Mouse (Mus musculus): ENCODE data around the gene Ube2n.

The Ube2n gene

DNA sequence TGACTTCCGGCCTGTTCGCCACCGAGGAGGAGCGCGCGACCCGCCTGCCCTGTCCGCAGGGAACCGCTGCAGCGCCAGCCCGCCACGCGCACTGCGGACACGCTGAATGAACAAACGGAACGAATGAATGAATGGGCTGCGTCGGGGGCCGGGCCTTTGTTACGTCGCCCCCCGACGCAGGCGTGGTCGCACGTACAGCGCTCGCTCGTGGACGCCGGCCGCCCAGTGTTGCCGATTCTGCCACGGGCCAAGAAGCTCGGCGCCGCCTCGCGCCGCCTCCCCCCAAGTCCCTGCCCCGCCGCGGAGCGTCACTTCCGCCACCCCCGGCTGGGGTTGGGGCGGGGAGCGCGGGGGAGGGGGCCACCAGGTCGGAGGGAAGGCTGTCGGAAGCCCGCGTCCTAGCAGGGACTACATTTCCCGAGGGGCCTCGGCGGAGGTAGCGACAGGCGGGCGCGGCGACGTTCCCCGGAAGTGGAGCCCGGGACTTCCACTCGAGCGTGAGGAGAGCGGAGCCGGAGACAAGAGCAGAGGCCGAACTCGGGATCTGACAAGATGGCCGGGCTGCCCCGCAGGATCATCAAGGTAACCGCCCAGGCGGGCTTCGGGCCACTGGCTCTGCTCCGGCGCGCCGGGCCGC is at the start of gene Ube2n:
Gene Ube2n (plus strand): TSS at position 490 of the 637 bp plus-strand sequence.
- peak; percentile 98 for DNase-seq (ENCODE audit: low spot score)

DNA sequence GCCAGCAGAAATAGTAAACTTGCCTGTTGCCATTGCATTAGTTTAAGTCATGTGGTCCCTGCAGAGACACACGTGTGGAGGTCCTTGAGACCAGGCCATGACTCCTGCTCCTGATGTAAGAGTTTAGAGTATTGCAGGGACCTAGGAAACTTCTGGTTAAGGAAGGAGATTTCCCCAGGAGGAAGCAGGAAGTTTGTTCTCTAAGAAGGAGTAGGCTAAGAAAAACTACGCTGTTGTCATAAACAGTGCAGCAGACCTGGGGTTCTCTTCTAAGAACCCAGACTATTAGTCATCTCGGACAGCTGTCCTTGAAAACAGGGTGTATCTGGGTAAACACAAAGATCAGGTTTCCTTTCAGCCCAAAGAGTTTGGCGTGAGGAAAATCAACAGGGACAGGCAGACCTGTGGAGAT is 49.5 kb upstream of the Ube2n start:
- DNase-seq (ENCODE audit: low spot score): no peak

DNA sequence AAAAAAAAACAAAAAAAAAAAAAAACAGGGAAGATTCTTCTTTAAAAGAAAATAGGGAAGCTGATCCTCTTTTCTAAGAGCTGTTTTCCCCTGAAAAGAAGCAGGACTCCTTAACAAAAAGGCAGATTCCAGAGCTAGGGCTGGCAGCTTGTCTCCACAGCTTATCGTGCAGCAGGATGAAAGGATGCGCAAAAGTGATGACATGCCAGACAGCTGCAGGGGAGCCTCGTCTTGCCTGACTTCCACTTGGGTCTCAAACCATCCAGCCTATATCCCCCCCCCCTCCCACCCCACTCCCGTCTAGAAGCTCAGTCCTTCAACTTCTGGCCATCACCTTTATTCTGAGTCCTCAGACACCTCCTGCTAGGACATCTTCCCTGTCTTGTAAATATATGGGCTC is 46.1 kb upstream of the Ube2n start:
- no peak for DNase-seq (ENCODE audit: low spot score)

DNA sequence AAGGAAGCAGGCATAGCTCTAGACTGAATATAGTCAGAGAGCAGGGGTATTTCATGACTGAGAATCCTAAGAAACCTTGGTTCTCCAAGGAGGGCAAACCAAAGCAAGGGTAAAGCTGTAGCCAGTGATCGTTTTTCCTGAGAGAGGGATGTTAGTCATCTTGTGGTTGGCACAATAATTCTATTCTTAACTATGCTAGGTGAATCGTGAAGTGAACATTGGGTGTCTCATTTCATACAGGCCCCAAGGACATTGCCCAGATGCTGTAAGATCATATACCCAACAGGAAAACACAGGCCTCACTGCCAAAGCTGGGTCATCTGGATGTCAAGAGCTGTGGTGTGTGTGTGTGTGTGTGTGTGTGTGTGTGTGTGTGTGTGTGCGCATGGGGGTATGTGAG is 43.8 kb upstream of the Ube2n start:
- DNase-seq (ENCODE audit: low spot score): no peak

GRCm38 (mm10) chr10:95471889-95472547 is 42.9 kb upstream of the Ube2n start:
- DNase-seq (ENCODE audit: low spot score): no peak

- peak; percentile 94 for DNase-seq (ENCODE audit: low spot score)
Measured at GRCm38 (mm10) chr10:95475923-95476322, 39.0 kb upstream of the Ube2n start.

- no peak for DNase-seq (ENCODE audit: low spot score)
Measured at GRCm38 (mm10) chr10:95477516-95477915, 37.4 kb upstream of the Ube2n start.

DNA sequence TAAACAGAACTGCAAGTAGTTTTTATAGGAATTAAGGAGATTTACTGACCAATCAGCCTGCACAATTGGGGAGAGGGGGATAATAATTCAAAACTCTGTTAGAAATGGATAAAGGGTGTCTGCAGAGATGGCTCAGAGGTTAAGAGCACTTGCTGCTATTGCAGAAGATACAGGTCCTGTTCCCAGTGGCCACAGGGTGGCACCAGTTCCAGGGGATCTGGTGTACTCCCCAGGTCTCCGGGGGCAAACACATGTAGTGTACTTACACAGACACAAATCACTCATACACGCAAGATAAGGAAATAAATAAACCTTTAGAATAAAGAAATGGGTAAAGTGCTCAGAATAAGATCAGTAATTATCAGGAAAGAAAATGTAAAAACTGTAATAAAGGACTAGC is 25.3 kb upstream of the Ube2n start:
- DNase-seq (ENCODE audit: low spot score): peak; percentile 47

DNA sequence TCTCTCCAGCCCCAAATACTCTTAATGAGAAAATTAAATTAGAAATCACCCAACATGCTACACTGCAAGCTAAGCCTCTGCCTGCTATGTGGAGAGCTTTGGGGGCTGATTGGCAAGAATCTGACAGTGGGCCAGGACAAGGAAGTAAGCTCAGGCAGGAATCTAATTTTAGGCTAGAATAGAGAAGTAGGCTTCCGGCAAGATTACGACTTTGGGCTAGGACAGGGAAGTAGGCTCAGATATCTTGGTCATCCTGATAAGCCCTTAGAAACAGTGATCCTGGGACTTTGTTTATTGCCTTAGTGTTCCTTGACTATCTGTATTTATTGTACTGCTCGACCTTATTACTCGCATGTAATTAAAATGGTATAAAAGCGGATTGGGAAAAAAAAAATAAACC is 20.7 kb upstream of the Ube2n start:
- no peak for DNase-seq (ENCODE audit: low spot score)

DNA sequence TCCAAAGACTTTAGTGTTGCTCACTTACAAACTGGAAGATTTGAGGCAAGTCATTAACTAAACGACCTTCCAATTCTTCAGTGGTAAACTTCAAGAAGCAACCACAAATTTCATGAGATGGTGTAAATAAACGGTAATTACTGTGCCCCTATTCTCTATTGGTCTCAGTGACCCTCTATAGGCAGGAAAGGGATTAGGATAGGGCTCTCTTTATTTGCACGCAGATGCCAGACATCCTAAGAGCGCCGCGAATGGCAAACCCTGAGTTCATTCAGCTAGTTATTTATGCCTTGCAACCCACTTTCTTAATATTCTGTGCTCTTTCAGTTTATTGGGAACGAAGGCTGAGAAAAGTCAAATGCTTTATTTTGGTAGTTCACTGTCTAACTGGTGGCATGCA is 13.9 kb upstream of the Ube2n start:
- DNase-seq (ENCODE audit: low spot score): no peak

GRCm38 (mm10) chr10:95501463-95502081 is 13.4 kb upstream of the Ube2n start, which contains the start of gene Mrpl42:
Mrpl42 (minus strand) TSS chr10:95501940.
- peak; percentile 94 for DNase-seq (ENCODE audit: low spot score)

DNA sequence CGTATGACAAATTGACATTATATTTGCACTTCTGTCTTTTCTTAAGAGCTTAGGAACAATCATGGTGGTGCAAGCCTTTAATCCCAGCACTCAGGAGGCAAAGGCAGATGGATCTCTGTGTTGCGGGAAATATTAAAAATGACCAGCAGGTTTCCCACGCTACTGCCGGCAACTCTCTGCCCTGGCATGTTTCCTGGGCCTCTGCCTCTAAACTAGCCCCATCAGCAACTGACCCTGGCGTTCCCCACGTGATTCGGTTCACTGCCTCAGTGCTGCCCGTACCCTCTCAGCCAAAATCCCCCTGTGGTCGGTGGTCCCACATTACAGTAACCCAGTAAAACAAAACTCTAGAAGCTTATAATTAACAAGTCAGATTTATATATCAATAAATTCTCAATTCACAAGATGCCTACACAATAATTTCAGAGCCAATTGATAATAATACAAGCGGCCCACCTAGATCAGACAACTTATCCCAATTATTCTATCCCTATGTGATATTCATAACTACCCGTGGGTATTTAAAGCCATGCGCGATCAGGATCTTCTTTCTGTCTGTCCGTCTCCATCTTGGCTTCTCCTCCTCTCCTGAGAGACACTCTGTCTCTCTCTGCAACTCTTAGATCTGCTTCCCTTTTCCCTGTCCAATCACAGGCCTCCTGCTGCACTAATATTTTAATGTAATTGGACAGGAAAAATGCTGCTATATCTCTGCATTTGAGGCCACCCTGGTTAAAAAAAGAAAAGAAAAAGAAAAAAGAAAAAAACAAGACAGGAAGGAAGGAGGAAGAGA is 11.3 kb upstream of the Ube2n start:
- DNase-seq (ENCODE audit: low spot score): no peak

DNA sequence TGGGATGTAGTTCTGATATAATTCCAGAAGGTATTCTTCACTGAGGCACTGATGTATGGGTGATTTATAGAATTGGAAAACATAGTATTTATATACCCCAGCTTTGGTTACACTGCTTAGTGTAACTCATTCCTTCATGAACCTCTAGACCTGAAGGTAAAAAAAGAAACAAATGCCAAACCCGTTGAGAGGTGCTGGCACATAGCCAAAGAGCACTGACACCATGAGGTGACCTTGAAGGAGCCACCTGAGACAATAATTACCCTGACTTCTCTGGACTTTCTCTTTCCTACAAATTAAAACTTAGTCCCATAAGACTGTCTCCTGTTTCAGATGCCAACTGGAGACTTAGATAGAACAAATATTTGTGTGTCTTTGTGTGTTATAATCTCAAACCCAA is 10.6 kb upstream of the Ube2n start:
- no peak for DNase-seq (ENCODE audit: low spot score)

DNA sequence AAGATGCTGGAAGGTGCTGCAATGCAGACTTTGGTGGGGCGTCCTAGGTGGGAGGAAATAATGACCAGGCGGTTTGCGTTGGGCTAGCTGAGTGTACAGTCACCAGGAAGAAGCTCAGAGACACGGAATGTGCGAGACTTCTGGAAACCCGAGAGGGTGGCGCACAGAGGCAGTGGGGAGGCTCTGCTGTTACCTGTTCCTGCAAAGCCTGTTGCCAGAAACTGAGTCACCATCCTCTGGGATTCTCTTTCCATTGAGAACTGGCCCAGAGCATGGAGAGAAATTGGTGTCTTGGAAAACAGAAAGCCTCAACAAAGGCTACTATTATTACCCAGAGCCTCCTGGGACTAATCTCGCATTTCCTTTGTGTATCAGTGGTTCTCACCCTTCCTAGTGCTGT is 6.8 kb upstream of the Ube2n start:
- DNase-seq (ENCODE audit: low spot score): no peak

DNA sequence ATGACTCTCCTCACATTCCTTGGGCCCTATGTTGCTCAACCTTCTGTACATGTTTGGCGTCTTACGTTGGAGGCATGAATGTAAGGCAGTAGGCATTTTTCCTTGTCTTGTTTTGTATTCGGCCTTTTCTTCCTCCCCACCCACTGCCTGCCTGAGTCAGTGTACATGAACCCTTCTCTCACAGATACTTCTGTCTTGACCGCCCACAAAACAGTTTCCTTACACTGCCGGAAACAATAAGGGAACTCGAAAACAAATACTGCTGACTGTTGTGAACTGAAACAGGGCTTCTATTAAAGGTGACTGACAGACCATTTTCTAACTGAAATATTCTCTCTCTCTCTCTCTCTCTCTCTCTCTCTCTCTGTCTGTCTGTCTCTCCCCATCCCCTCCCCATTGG is 6.2 kb upstream of the Ube2n start:
- DNase-seq (ENCODE audit: low spot score): no peak

GRCm38 (mm10) chr10:95509263-95509662 is 5.7 kb upstream of the Ube2n start:
- no peak for DNase-seq (ENCODE audit: low spot score)

- no peak for DNase-seq (ENCODE audit: low spot score)
Measured at GRCm38 (mm10) chr10:95512635-95513034, 2.3 kb upstream of the Ube2n start.

DNA sequence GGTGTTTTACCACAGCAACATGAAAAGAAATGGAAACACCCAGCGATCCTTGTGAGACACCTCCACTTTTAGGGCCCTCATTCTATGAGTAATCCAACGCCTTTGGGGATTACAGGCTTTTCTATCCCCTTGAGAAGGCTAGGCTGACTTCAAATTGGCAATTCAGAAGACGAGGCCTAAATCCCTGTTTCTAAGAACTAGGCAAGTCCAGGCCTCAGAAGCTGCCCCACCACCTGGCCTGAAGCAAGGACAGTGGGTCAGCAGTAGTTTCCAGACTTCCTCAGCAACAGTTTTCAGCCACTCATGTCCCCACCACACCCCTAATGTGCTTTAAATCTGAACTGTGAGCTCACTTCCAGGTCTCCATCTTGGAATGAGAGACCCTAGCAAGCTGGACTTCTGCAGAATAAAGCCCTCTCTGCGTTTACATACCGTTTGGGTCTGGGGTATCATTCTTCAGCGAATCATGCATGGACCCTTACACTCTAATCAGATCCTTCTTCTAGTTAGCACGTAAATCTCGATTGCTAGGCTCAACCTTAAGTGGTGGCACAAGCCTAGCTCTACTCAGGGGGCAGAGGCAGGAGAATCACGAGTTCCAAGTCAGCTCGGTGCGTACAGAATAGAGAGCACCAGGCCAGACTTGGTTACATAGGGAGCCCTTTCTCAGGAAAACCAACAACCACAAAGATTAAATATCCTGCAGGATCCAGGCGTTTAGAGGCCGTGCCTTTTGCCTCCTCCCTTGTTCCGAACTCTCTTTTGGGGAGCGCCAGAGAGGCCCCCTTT is 983 bp upstream of the Ube2n start:
- DNase-seq (ENCODE audit: low spot score): no peak

- peak; percentile 49 for DNase-seq (ENCODE audit: low spot score)
Measured at GRCm38 (mm10) chr10:95515293-95515931, 467 bp downstream of the Ube2n start.

DNA sequence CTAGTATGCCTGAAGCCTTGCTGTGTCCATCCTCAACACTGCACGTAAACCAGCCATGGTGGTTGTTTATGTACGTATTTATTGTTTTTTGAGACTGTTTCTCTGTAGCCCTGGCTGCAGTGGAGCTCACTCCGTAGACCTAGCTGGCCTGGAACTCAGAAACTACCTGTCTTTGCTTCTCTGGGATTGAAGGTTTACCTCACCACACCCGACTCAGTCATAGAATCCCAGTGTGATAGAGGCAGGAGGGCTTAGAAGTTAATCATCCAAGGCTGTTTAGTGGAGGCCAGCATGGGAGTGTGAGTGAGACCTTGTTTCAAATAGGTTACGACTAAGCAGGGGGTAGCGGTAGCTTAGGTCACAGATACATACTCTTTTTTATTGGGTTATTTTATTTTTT is 2.7 kb downstream of the Ube2n start:
- no peak for DNase-seq (ENCODE audit: low spot score)

- DNase-seq (ENCODE audit: low spot score): no peak
Measured at GRCm38 (mm10) chr10:95525037-95525675, 10.2 kb downstream of the Ube2n start.

Data from retina, embryonic 14.5 days (tissue).